Mouse (Mus musculus): ENCODE results near the gene Olfr449.

Olfr449 gene

GRCm38 (mm10) chr6:42834084-42834483 is at the start of gene Olfr449:
Gene Olfr449 (plus strand): TSS chr6:42834384.
- DNase-seq = no peak

- no peak for DNase-seq
Observed at GRCm38 (mm10) chr6:42784793-42785192, 49.4 kb upstream of the Olfr449 start, which contains the start of gene Olfr452. Gene Olfr452 (plus strand): TSS chr6:42785093.

GRCm38 (mm10) chr6:42790247-42790948 is 43.8 kb upstream of the Olfr449 start:
- no peak for DNase-seq

- DNase-seq = no peak
Observed at GRCm38 (mm10) chr6:42790949-42791556, 43.1 kb upstream of the Olfr449 start.

- no peak for DNase-seq
Observed at GRCm38 (mm10) chr6:42794982-42795381, 39.2 kb upstream of the Olfr449 start.

GRCm38 (mm10) chr6:42811639-42812038 is 22.5 kb upstream of the Olfr449 start, which contains the start of gene Olfr450:
Gene Olfr450 (plus strand): TSS chr6:42811939.
- DNase-seq = no peak

GRCm38 (mm10) chr6:42860222-42860819 is 26.1 kb downstream of the Olfr449 start:
- DNase-seq = peak; percentile 73

- DNase-seq = no peak
Observed at GRCm38 (mm10) chr6:42869695-42870094, 35.5 kb downstream of the Olfr449 start.

- DNase-seq = no peak
Observed at GRCm38 (mm10) chr6:42876323-42876722, 42.1 kb downstream of the Olfr449 start.

All from lung, postnatal 36 days (tissue).